Mouse (Mus musculus) neural tube, embryonic 12.5 days (tissue): ENCODE measurements at regions not wholly inside any gene's neighbourhood (a gene's known extent, or its start where the extent isn't known, plus 50 kb on each side); places are given as distances from the start of the nearest gene placed in this dataset.

Experiments
- ATAC-seq: fragments of 200-750 bp; cut with Nextera tagmentation; 2 replicates; pipeline ENCODE4 v1.8.0; 2017; ENCODE audit warnings: low read depth, mild to moderate bottlenecking, moderate TSS enrichment, moderate library complexity; ENCODE audit not compliant: low FRiP score
- H3K27ac ChIP-seq: fragments of 300-500 bp; sonication (generic); 2 replicates; pipeline ENCODE4 v1.5.1; 2016
- H3K27me3 ChIP-seq: fragments of 300-500 bp; sonication (generic); replicated peaks from 2 replicates; pipeline ENCODE4 v1.6.1; 2016; ENCODE audit warnings: mild to moderate bottlenecking
- H3K36me3 ChIP-seq: fragments of 300-500 bp; sonication (generic); 2 replicates; pipeline ENCODE4 v1.6.1; 2016; ENCODE audit warnings: mild to moderate bottlenecking
- H3K4me1 ChIP-seq: fragments of 300-500 bp; sonication (generic); 2 replicates; pipeline ENCODE4 v1.6.1; 2016
- H3K4me2 ChIP-seq: fragments of 300-500 bp; sonication (generic); replicated peaks from 2 replicates; pipeline ENCODE4 v1.6.1; 2016; ENCODE audit warnings: mild to moderate bottlenecking
- H3K4me3 ChIP-seq: fragments of 300-500 bp; sonication (generic); 2 replicates; pipeline ENCODE4 v1.5.1; 2016
- H3K9ac ChIP-seq: fragments of 300-500 bp; sonication (generic); 2 replicates; pipeline ENCODE4 v1.6.1; 2016; ENCODE audit warnings: mild to moderate bottlenecking
- H3K9me3 ChIP-seq: fragments of 300-500 bp; sonication (generic); 2 replicates; pipeline ENCODE4 v1.6.1; 2016; ENCODE audit warnings: mild to moderate bottlenecking
- WGBS: fragments of 180-500 bp; shearing (Covaris S2); methylation state at CpG from one replicate; pipeline ENCODE4 v1.1.7; 2016; 5-methylcytosine and 5-hydroxymethylcytosine counted together

GRCm38 (mm10) chr6:133904501-133904900 is 50.9 kb upstream of the Kap start:
- no peak overlapping the region for H3K4me3 ChIP-seq
- no peak overlapping the region for H3K9ac ChIP-seq
- no peaks in the 10 kb centered on the region for H3K36me3 ChIP-seq
- no peaks in the 10 kb centered on the region for H3K9me3 ChIP-seq
- ATAC-seq, result no peak
- H3K4me1 ChIP-seq, result no peaks in the 10 kb centered on the region
- no peak overlapping the region for H3K27ac ChIP-seq
- H3K4me2 ChIP-seq, result no peak overlapping the region
- no peaks in the 10 kb centered on the region for H3K27me3 ChIP-seq
- 36% methylated on average over 5 of the region's 5 CpGs for WGBS

DNA sequence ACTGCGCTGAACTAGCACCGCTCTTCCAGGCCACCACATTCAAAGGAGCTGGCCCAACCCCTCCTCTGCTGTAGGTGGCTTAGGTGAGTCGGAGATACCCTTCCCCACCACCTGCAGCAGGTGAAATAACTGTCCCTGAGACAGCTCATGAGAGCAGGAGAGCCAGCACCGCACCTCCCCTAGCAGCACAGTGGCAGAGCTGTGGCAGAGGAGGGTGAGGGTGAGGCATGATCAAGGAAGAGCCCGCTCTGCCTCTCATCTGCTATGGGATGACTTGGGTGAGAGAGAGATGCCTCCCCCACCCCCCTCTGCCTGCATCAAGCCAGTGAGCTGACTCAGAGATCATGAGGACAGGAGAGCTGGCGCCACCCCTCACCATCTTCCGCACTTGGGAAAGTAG is 81.1 kb upstream of the Kap start:
- Histone ChIP-seq H3K4me1 (no peaks in the 10 kb centered on the region), H3K4me2 (no peak overlapping the region), H3K9ac (no peak overlapping the region), H3K27me3 (no peaks in the 10 kb centered on the region), H3K4me3 (no peak overlapping the region), H3K36me3 (no peaks in the 10 kb centered on the region), H3K27ac (no peak overlapping the region), H3K9me3 (no peaks in the 10 kb centered on the region)
- 92% methylated on average over 7 of the region's 7 CpGs for WGBS
- no peak for ATAC-seq

- no peaks in the 10 kb centered on the region for H3K36me3 ChIP-seq
- no peaks in the 10 kb centered on the region for H3K4me1 ChIP-seq
- no peaks in the 10 kb centered on the region for H3K27me3 ChIP-seq
- ATAC-seq, result no peak
- WGBS, result 91% methylated on average over 2 of the region's 2 CpGs
- no peaks in the 10 kb centered on the region for H3K9me3 ChIP-seq
- no peak overlapping the region for H3K27ac ChIP-seq
- no peak overlapping the region for H3K4me3 ChIP-seq
- H3K4me2 ChIP-seq, result no peak overlapping the region
- no peak overlapping the region for H3K9ac ChIP-seq
These were observed 82.1 kb upstream of the Kap start for GRCm38 (mm10) chr6:133935671-133936070.

DNA sequence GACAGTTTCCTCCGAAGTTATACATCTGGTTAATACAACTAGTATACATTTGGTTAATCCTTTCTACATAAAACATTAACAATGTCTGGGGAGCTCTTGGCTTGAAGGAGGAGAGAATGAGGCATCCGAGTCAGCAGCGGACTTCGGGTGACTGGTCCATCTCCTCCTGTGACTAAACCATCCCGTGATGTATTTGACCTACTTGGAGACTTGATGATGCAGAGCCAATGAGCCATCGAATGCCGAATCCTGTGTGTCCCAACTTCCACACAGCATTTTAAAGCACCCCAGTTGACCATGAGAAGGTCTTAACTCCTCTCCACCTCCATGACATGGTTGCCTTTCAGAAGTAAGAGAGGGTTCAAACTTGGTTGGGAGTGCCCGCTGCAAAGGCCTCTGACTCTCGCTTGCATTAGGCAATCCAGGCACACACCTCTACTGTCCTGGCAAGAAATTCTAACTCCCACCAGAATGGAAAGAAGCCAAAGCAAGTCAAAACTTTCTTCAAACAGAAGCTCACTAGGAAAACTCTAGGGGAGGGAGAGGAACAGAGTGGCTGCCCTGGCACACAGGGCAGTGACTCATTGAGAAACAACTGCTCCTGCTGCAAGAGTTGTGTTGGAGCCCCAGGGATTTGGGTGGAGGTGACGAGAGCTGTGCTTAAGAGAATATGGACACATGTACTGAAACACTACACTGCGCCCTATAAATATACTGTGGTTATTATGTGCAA is 75.4 kb upstream of the Etv6 start:
- Histone ChIP-seq H3K4me3 (no peak overlapping the region), H3K27me3 (no peaks in the 10 kb centered on the region), H3K27ac (no peak overlapping the region), H3K9ac (no peak overlapping the region), H3K4me2 (no peak overlapping the region), H3K9me3 (no peaks in the 10 kb centered on the region), H3K4me1 (no peaks in the 10 kb centered on the region), H3K36me3 (no peaks in the 10 kb centered on the region)
- no peak for ATAC-seq
- WGBS, result 83% methylated on average over 11 of the region's 11 CpGs

DNA sequence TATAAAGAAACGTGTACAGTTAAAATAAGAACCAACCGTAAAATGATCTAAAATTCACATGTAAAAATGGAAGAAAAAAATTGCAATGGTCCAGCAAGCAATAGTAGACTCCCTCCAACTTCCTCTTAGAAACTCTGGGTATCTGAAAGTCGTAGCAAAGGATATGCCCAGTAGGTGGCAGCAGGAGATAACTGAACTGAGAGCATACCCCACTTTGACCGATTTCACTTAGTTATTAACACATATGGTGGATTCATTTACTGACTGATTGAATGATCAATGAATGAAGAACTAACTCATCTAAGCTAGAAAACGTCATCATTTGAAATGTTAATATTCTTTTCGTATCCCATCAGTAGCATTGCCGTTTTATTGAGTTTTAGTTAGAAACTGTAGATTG is 74.8 kb upstream of the Etv6 start:
- Histone ChIP-seq H3K9ac (no peak overlapping the region), H3K4me2 (no peak overlapping the region), H3K4me3 (no peak overlapping the region), H3K27ac (no peak overlapping the region), H3K27me3 (no peaks in the 10 kb centered on the region), H3K36me3 (no peaks in the 10 kb centered on the region), H3K9me3 (no peaks in the 10 kb centered on the region), H3K4me1 (no peaks in the 10 kb centered on the region)
- 28% methylated on average over 7 of the region's 7 CpGs for WGBS
- ATAC-seq, result no peak; the same call in 1 of the 2 replicates

DNA sequence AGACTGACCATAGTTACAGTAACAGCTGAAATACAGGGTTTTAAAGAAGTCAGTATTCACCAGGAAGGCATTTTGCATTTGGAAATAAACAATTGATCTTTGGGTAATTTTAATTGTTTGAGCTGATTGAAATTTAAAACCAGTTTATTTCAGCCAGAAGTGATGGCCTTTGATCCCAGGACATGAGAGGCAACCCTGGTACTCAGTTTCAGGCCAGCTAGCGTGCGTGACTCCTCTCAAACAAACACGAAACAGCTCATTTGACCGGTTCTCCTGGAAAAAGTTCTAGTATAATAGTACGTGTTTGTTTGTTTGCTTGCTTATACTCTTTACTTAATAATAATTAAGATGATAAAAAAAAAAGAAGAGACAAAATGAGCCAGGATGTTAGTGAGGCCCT is 72.9 kb upstream of the Etv6 start:
- Histone ChIP-seq H3K36me3 (no peaks in the 10 kb centered on the region), H3K4me1 (no peaks in the 10 kb centered on the region), H3K27ac (no peak overlapping the region), H3K4me2 (no peak overlapping the region), H3K27me3 (no peaks in the 10 kb centered on the region), H3K9me3 (no peaks in the 10 kb centered on the region), H3K9ac (no peak overlapping the region), H3K4me3 (no peak overlapping the region)
- ATAC-seq, result no peak
- 84% methylated on average over 5 of the region's 5 CpGs for WGBS

- 81% methylated on average over 6 of the region's 6 CpGs for WGBS
- Histone ChIP-seq H3K4me2 (no peak overlapping the region), H3K27me3 (no peaks in the 10 kb centered on the region), H3K36me3 (no peaks in the 10 kb centered on the region), H3K9ac (no peak overlapping the region), H3K27ac (no peak overlapping the region), H3K9me3 (no peaks in the 10 kb centered on the region), H3K4me1 (no peaks in the 10 kb centered on the region), H3K4me3 (no peak overlapping the region)
- ATAC-seq, result no peak
These were observed 72.2 kb upstream of the Etv6 start for GRCm38 (mm10) chr6:133963264-133963663.

DNA sequence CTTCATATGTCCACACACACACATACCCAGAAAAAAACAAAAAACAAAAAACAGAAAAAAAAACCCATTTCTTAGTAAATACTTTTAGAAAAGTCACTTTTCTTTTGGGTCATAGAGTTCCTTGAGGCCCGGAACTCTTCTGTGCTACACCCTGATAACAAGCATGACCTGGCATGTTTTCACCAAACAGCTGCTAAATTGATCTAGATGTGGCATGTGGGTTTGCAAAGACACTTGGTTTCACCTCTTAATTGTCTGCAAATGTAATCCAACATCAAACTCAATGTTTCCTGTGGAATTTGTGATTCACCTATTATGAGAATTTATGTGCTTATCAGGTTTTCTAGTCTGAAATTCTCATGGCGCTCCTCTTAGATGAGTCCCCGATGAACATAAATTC is 68.2 kb upstream of the Etv6 start:
- ATAC-seq, result no peak
- 89% methylated on average over 3 of the region's 3 CpGs for WGBS
- no peaks in the 10 kb centered on the region for H3K4me1 ChIP-seq
- no peaks in the 10 kb centered on the region for H3K9me3 ChIP-seq
- no peak overlapping the region for H3K9ac ChIP-seq
- H3K4me2 ChIP-seq, result no peak overlapping the region
- no peaks in the 10 kb centered on the region for H3K36me3 ChIP-seq
- H3K27me3 ChIP-seq, result no peaks in the 10 kb centered on the region
- no peak overlapping the region for H3K27ac ChIP-seq
- no peak overlapping the region for H3K4me3 ChIP-seq

GRCm38 (mm10) chr6:133972054-133972705 is 63.3 kb upstream of the Etv6 start:
- H3K4me1 ChIP-seq, result peaks cover 7% of the 10 kb centered on the region; the same call in 1 of the 2 replicates
- H3K36me3 ChIP-seq, result no peaks in the 10 kb centered on the region
- no peak for ATAC-seq
- no peaks in the 10 kb centered on the region for H3K9me3 ChIP-seq
- H3K9ac ChIP-seq, result no peak overlapping the region
- no peak overlapping the region for H3K4me3 ChIP-seq
- no peak overlapping the region for H3K27ac ChIP-seq
- no peak overlapping the region for H3K4me2 ChIP-seq
- 70% methylated on average over 6 of the region's 6 CpGs for WGBS
- H3K27me3 ChIP-seq, result no peaks in the 10 kb centered on the region

GRCm38 (mm10) chr6:133973205-133973838 is 62.2 kb upstream of the Etv6 start:
- no peak overlapping the region for H3K4me2 ChIP-seq
- H3K4me1 ChIP-seq, result peaks cover 8% of the 10 kb centered on the region; the same call in 1 of the 2 replicates
- no peaks in the 10 kb centered on the region for H3K36me3 ChIP-seq
- H3K9me3 ChIP-seq, result no peaks in the 10 kb centered on the region
- no peak overlapping the region for H3K27ac ChIP-seq
- ATAC-seq, result no peak
- WGBS, result 89% methylated on average over 7 of the region's 7 CpGs
- no peak overlapping the region for H3K9ac ChIP-seq
- no peak overlapping the region for H3K4me3 ChIP-seq
- H3K27me3 ChIP-seq, result no peaks in the 10 kb centered on the region

DNA sequence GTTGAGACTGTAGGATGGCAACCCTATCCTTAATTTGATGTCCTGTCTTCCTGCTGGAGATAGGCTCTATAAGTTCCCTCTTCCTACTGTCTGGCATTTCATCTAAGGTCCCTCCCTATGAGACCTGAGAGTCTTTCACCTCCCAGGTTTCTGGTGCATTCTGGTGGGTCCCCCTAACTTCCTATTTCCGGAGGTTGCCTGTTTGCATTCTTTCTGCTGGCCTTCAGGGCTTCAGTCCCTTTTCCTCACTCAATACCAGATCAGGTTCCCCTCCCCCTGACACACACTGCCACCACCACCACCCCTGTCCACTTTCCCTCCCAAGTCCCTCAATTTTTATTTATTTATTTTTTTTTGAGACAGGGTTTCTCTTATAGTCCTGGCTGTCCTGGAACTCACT is 59.5 kb upstream of the Etv6 start:
- Histone ChIP-seq H3K36me3 (no peaks in the 10 kb centered on the region), H3K27ac (no peak overlapping the region), H3K9ac (no peak overlapping the region), H3K4me3 (no peak overlapping the region), H3K4me2 (no peak overlapping the region), H3K9me3 (no peaks in the 10 kb centered on the region), H3K4me1 (peaks cover 8% of the 10 kb centered on the region; the same call in 1 of the 2 replicates), H3K27me3 (no peaks in the 10 kb centered on the region)
- WGBS, result 80% methylated on average over 1 of the region's 1 CpGs
- ATAC-seq, result no peak

DNA sequence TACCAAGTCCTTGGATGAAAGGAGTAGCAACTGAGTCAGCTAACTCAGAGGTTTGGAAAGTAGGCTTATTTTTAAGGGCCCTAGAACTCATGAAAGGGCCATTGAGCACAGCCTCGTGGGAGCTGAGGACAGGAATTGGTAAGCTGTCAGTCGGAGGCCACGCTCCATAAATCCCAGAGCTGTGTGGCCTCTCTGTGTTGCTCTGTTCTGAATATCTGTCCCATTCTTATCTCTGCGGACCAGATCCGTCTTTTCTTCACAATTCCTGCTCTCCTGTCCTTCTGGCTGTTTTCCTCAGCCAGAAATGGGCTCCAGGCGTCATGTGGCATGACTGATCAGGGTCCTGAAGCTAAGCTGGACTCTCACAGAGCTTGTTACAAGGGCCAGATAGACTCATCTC is 58.6 kb upstream of the Etv6 start:
- ATAC-seq, result peak; percentile 61; the same call in 1 of the 2 replicates
- Histone ChIP-seq H3K4me3 (no peak overlapping the region), H3K36me3 (no peaks in the 10 kb centered on the region), H3K4me1 (peaks cover 8% of the 10 kb centered on the region; the same call in 1 of the 2 replicates), H3K4me2 (no peak overlapping the region), H3K27ac (no peak overlapping the region), H3K9ac (no peak overlapping the region), H3K9me3 (no peaks in the 10 kb centered on the region), H3K27me3 (no peaks in the 10 kb centered on the region)
- WGBS, result 30% methylated on average over 6 of the region's 6 CpGs
